Mouse (Mus musculus): ENCODE measurements around the gene Ndufaf2.

- TF ChIP-seq CTCF (IDR thresholded peaks at IDR 0.05; ENCODE audit: low read depth, low read length): no peak
- TF ChIP-seq POLR2A (IDR thresholded peaks at IDR 0.05; ENCODE audit: extremely low read depth, insufficient read depth, low read length): no peak
Observed at GRCm38 (mm10) chr13:107984641-107985040, 173.8 kb downstream of the Ndufaf2 start.

Data from liver, adult 2 months (tissue).